Mouse (Mus musculus) MEL (cell line): ENCODE data around the gene Frmd4a.

Source experiments
- CTCF ChIP-seq, 3 experiments: IDR thresholded peaks in 2 of 3; conservative IDR thresholded peaks in 1 of 3; 2 replicates each; pipeline ENCODE4 v1.5.1; 2011 to 2012; ENCODE audit warnings: low read length in 3 of 3, low read depth in 2 of 3, mild to moderate bottlenecking in 2 of 3, improper control_type of control experiment in 1 of 3, inconsistent platforms in 1 of 3, mixed read lengths in 1 of 3, moderate library complexity in 1 of 3; ENCODE audit not compliant: control insufficient read depth in 1 of 3, insufficient read depth in 1 of 3, poor library complexity in 1 of 3, severe bottlenecking in 1 of 3
- POLR2A ChIP-seq, 2 experiments: IDR thresholded peaks; 2 replicates each; pipeline ENCODE4 v1.6.1; 2011 to 2012; ENCODE audit warnings: low read length in 2 of 2, mild to moderate bottlenecking in 2 of 2, control low read depth in 1 of 2, improper control_type of control experiment in 1 of 2, low read depth in 1 of 2, moderate library complexity in 1 of 2; ENCODE audit not compliant: control insufficient read depth in 1 of 2, insufficient read depth in 1 of 2, poor library complexity in 1 of 2
- POLR2AphosphoS2 ChIP-seq: IDR thresholded peaks from 2 replicates; pipeline ENCODE4 v1.6.1; 2011; ENCODE audit warnings: low read length, improper control_type of control experiment
- TAL1 ChIP-seq: IDR thresholded peaks from 2 replicates; pipeline ENCODE4 v1.6.1; 2012; ENCODE audit warnings: mild to moderate bottlenecking, inconsistent platforms, low read length, moderate library complexity, mixed read lengths
- TBP ChIP-seq: IDR thresholded peaks from 2 replicates; pipeline ENCODE4 v1.8.0; 2011; ENCODE audit warnings: low read depth, low read length, improper control_type of control experiment
- USF2 ChIP-seq, 2 experiments: IDR thresholded peaks; 2 replicates each; pipeline ENCODE4 v1.6.1; 2011 to 2012; ENCODE audit warnings: improper control_type of control experiment in 2 of 2, low read length in 2 of 2, borderline replicate concordance in 1 of 2, inconsistent platforms in 1 of 2, low read depth in 1 of 2, mild to moderate bottlenecking in 1 of 2; ENCODE audit not compliant: insufficient read depth in 1 of 2

- TF ChIP-seq USF2 (IDR thresholded peaks at IDR 0.05; ENCODE audit: borderline replicate concordance in 1 of 2, insufficient read depth in 1 of 2, low read depth in 1 of 2, low read length in 2 of 2) (no peak), POLR2A (IDR thresholded peaks at IDR 0.05; ENCODE audit: control insufficient read depth in 1 of 2, insufficient read depth in 1 of 2, low read depth in 1 of 2, low read length in 2 of 2, poor library complexity in 1 of 2) (no peak), TAL1 (no peak), TBP (no peak), CTCF (IDR thresholded peaks at IDR 0.05 in 2 of 3, conservative IDR thresholded peaks at IDR 0.05 in 1 of 3; ENCODE audit: control insufficient read depth in 1 of 3, insufficient read depth in 1 of 3, low read depth in 2 of 3, low read length in 3 of 3, poor library complexity in 1 of 3, severe bottlenecking in 1 of 3) (no peak), POLR2AphosphoS2 (no peak)
Observed at GRCm38 (mm10) chr2:4344411-4344810, 326.9 kb downstream of the Frmd4a start.
